Mouse (Mus musculus) macrophage (primary cell): ENCODE results near the gene Cd164l2. TPM values are rescaled to one million over a fixed set of nuclear protein-coding genes. Genes with fewer than 3 reads are reported as not detected.

Experiments used
- H3K27ac ChIP-seq: fragments of 350-480 bp; formaldehyde crosslinking; 2 replicates; pipeline ENCODE4 v1.9.0; 2021
- H3K36me3 ChIP-seq: fragments of 350-480 bp; formaldehyde crosslinking; 2 replicates; pipeline ENCODE4 v1.9.0; 2021; ENCODE audit errors: inconsistent target
- H3K4me3 ChIP-seq: fragments of 350-480 bp; formaldehyde crosslinking; 2 replicates; pipeline ENCODE4 v1.9.0; 2021; ENCODE audit errors: inconsistent target
- H3K79me2 ChIP-seq: fragments of 350-480 bp; formaldehyde crosslinking; 2 replicates; pipeline ENCODE4 v1.9.0; 2021; ENCODE audit errors: inconsistent target
- WGBS: methylation state at CpG from one replicate; pipeline ENCODE4 v1.1.7; 2026; ENCODE audit warnings: inconsistent platforms; ENCODE audit not compliant: missing documents; 5-methylcytosine and 5-hydroxymethylcytosine counted together
- polyA plus RNA-seq: library from polyadenylated mRNA; stranded (reverse); fragments of 250-400 nt; gene quantifications from 3 replicates; pipeline ENCODE4 v1.2.4, GENCODE M21; 2018; ENCODE audit warnings: inconsistent platforms

Gene Cd164l2
- polyA plus RNA-seq, 1 experiment from 2014 or later: not detected

GRCm38 (mm10) chr4:133182439-133183033 lies 29.4 kb upstream of the Cd164l2 start:
- Histone ChIP-seq H3K27ac (peak overlapping the region; percentile 71), H3K36me3 (peaks cover 62% of the 10 kb centered on the region), H3K79me2 (peaks cover 99% of the 10 kb centered on the region), H3K4me3 (no peak overlapping the region)
- WGBS: 70% methylated on average over 8 of the region's 8 CpGs

DNA sequence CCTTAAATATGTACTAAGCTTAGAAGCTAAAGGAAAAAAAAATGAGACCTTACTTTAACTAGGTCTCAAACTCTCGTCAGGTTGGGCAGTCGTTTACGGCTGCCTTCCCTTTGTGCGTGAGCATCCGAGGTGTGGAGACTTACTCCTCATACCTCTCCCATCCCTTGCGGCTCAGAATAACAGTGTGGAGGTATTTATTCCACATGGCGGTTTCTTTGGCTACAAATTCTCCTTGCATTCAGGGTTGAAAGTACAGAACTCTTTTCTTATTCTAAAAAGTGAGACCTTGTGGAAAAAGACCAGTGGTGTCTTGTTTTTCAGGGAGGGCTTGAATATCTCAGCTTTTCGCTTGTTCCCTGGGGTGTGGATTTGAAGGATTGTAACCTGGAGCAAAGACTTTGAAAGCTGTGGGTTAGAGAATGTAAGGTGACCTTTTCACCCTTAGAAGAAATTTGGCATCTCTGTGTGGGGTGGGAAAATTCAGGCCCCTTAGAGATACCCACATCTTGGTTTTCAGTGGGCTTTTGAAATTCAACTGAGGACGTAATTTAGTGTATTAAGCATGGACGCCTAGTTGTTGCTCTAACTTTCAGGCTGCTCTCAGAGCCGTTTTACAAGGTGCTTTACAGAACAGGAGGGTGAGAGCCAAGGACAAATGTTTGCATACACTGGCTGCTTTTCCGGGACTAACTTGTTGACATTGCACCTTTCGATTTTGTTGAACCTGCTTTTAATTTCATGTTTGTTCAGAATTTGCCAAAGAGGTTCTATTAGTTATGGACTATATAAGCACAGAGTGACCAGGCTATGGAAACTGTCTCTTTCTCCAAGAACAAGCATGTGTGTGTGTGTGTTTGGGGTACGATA lies 27.7 kb upstream of the Cd164l2 start:
- Histone ChIP-seq H3K36me3 (peaks cover 62% of the 10 kb centered on the region), H3K27ac (no peak overlapping the region), H3K4me3 (no peak overlapping the region), H3K79me2 (peaks cover 97% of the 10 kb centered on the region)
- WGBS: 93% methylated on average over 14 of the region's 14 CpGs

GRCm38 (mm10) chr4:133184898-133185665 lies 26.8 kb upstream of the Cd164l2 start:
- no peak overlapping the region for H3K27ac ChIP-seq
- peaks cover 65% of the 10 kb centered on the region for H3K36me3 ChIP-seq
- H3K4me3 ChIP-seq: no peak overlapping the region
- WGBS: 77% methylated on average over 15 of the region's 15 CpGs
- peaks cover 95% of the 10 kb centered on the region for H3K79me2 ChIP-seq

- 95% methylated on average over 8 of the region's 8 CpGs for whole genome bisulfite sequencing
- Histone ChIP-seq H3K4me3 (no peak overlapping the region), H3K36me3 (peaks cover 72% of the 10 kb centered on the region), H3K27ac (no peak overlapping the region), H3K79me2 (peaks cover 87% of the 10 kb centered on the region)
Measured at GRCm38 (mm10) chr4:133185893-133186292, 26.0 kb upstream of the Cd164l2 start.

- Histone ChIP-seq H3K36me3 (peaks cover 73% of the 10 kb centered on the region), H3K79me2 (peaks cover 77% of the 10 kb centered on the region), H3K27ac (no peak overlapping the region), H3K4me3 (no peak overlapping the region)
- 96% methylated on average over 5 of the region's 5 CpGs for WGBS
Measured at GRCm38 (mm10) chr4:133186856-133187255, 25.1 kb upstream of the Cd164l2 start.

DNA sequence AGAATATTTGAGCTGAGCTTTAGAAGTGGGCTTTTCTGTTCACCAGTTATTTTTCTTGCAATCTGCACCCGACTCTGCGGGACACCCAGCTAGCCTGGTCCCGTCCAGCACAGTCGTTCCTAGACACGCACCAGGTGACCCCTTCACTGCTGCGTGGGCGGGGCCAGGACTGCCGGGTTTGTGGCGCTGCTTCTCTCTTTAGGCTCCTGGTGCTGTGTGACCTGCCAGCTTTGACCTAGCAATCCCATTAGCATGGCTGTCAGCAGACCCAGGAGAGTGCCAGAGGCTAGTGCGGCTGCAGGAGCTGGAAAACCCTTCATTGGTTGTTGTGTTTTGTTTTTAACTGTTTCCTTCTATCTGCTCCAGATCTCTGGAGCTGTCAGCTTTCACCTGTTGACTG lies 22.5 kb upstream of the Cd164l2 start:
- Histone ChIP-seq H3K4me3 (no peak overlapping the region), H3K79me2 (peaks cover 52% of the 10 kb centered on the region), H3K36me3 (peaks cover 97% of the 10 kb centered on the region), H3K27ac (no peak overlapping the region)
- 92% methylated on average over 10 of the region's 10 CpGs for WGBS

DNA sequence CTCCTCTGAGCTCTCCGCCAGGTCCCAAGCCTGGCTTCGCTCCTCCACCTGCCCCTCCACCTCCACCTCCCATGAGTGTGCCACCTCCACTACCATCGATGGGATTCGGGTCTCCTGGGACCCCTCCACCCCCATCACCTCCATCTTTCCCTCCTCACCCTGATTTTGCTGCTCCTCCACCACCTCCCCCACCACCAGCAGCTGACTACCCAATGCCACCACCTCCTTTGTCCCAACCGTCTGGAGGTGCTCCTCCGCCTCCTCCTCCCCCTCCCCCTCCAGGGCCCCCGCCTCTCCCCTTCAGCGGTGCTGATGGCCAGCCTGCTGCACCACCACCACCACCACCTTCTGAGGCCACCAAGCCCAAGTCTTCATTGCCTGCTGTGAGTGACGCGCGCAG lies 17.4 kb upstream of the Cd164l2 start:
- H3K36me3 ChIP-seq: peaks cover 74% of the 10 kb centered on the region
- peaks cover 4% of the 10 kb centered on the region; the same call in 1 of the 2 replicates for H3K79me2 ChIP-seq
- H3K27ac ChIP-seq: no peak overlapping the region
- H3K4me3 ChIP-seq: no peak overlapping the region
- 95% methylated on average over 9 of the region's 11 CpGs for WGBS

DNA sequence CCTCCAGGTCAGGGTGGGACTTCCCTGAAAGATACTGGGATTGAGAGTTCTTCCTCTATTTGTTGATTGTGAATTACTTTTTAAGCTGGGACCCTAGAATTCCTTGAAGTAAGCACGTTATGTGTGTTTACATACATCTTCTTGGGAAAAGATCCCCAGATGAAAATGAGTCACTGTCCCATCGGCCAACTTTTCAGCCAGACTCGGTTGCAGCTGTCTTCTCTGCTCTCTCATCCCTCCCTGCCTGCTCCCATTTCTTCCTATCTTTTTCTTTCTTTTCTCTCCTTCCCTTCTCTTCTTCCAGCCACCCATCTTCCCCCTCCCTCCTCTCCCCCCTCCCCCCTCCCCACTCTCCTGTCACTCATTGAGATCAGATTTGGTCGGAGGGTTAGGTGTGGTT lies 16.9 kb upstream of the Cd164l2 start:
- WGBS: 94% methylated on average over 3 of the region's 4 CpGs
- Histone ChIP-seq H3K36me3 (peaks cover 68% of the 10 kb centered on the region), H3K27ac (no peak overlapping the region), H3K79me2 (no peaks in the 10 kb centered on the region; the same call in 1 of the 2 replicates), H3K4me3 (no peak overlapping the region)

DNA sequence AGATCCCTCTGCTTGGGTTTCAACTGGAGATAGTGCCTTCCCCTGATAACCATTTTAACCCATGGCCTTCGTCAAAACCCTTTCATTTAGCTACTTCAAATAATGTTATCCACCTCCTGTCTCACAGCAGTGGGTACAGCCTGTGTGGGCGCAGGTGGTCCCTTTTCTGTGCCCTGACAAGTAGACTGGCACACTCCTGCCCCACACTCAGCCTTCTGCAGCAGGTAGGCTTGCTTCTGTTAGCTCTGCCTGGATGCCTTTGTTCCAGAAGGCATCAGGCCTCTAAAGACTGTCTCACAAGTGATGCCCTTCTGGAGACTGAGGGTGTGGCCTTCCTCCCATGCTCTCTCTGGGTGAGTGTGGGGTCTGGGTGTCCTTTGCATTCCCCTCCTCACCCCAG lies 15.8 kb upstream of the Cd164l2 start:
- Histone ChIP-seq H3K36me3 (peaks cover 57% of the 10 kb centered on the region), H3K4me3 (no peak overlapping the region), H3K27ac (no peak overlapping the region), H3K79me2 (no peaks in the 10 kb centered on the region; the same call in 1 of the 2 replicates)
- 88% methylated on average over 2 of the region's 2 CpGs for WGBS

GRCm38 (mm10) chr4:133196852-133197251 lies 15.1 kb upstream of the Cd164l2 start:
- Histone ChIP-seq H3K36me3 (peaks cover 50% of the 10 kb centered on the region), H3K79me2 (no peaks in the 10 kb centered on the region), H3K27ac (no peak overlapping the region), H3K4me3 (no peak overlapping the region)
- WGBS: 47% methylated on average over 6 of the region's 7 CpGs

DNA sequence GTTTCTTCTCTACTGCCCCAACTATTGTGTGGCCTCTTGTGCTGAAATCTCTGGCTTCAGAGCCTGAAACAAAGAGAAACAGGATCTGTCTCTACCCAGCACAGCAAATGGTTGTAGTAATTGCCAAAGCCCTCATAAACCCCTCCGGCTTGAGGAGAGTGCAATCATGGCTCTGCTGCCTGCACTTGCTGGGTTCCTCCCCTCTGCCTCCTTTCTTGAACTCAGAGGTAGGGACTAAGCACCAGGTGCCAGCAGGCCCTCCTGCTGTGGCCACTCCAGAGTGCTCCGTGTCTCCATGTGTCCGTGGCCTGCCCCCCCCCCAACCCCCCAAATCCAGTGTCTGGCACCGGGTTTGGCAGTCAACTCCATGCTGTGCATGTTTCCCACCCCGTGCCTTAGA lies 14.6 kb upstream of the Cd164l2 start:
- Histone ChIP-seq H3K27ac (no peak overlapping the region), H3K36me3 (peaks cover 46% of the 10 kb centered on the region), H3K79me2 (no peaks in the 10 kb centered on the region), H3K4me3 (no peak overlapping the region)
- 90% methylated on average over 5 of the region's 5 CpGs for WGBS

GRCm38 (mm10) chr4:133197801-133198286 lies 14.1 kb upstream of the Cd164l2 start:
- 91% methylated on average over 13 of the region's 13 CpGs for WGBS
- no peak overlapping the region for H3K4me3 ChIP-seq
- peaks cover 41% of the 10 kb centered on the region for H3K36me3 ChIP-seq
- no peaks in the 10 kb centered on the region for H3K79me2 ChIP-seq
- no peak overlapping the region for H3K27ac ChIP-seq

DNA sequence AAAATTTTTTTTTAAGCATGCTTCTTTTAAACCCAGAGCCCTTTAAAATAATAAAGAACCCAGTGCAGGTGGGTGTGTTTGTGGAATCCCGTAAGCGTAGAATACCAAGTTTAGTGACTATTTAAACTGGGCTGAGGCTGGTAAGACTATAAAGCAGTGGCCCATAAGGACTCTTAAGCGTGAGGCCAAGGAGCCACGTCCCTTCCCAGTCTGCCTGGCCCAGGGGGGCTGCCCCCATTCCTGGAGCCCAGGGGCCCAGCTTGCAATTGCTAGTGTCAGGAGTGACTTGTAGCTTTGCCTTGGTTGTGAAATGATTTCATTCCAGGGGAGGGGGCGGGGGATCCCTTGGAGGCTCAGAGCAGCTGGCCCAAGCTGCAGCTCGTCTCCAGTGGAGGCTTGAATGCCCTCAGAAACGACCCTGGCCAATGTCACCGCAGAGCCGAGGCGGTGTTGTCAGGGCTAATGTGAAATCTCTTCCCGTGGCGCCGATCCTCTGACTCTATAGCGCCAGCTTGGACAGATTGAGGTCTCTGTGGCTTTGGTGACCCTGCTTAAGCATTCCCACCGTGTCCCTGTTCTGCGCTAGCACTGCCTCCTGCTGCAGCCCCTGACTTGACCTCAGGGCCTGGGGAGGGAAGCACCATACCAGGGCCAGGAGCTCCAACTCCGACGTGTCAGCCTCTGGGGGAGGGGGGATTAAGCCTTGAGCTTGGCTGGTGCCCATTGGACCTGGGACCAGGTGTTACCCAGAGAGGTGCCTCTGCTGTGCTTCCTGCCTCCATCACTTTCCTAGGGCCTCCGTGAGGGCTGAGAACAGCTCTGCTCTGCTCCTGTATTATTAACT lies 13.4 kb upstream of the Cd164l2 start:
- Histone ChIP-seq H3K27ac (no peak overlapping the region), H3K79me2 (no peaks in the 10 kb centered on the region), H3K36me3 (peaks cover 34% of the 10 kb centered on the region), H3K4me3 (no peak overlapping the region)
- WGBS: 87% methylated on average over 19 of the region's 19 CpGs

DNA sequence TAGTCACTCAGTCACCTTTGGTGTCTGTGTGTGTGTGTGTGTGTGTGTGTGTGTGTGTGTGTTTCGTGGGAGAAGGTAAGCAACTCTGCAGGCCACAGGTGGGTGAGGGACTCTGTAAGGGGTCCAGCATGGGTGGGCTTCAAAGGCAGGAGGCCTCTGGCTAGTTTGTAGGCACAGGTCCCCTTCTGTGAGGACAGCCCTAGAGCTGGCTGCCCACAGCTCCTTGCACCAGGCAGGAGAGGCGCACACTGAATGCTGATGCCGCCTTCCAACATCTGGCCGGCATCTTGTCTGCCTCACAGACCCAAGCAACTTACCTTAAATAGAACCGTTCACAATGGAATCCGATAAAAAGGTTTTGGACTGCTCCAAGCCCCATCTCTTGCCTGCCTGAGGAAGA lies 12.2 kb upstream of the Cd164l2 start:
- Histone ChIP-seq H3K36me3 (peaks cover 24% of the 10 kb centered on the region), H3K27ac (no peak overlapping the region), H3K4me3 (no peak overlapping the region), H3K79me2 (no peaks in the 10 kb centered on the region)
- 88% methylated on average over 6 of the region's 6 CpGs for WGBS
